ENCODE assay signal across 25 mouse cellular contexts in genomic region chr12:28135810-28136592, GRCm38 (mm10).
A peak's percentile ranks its signal among the peaks of the same experiment; 100 is the strongest.
DNase-seq lines count a peak whose midpoint lies in the region; ATAC-seq and TF ChIP-seq lines count a peak whose summit lies in the region.
"Had no signal": no experiment of that assay in that cellular context is flagged by ENCODE, and none has a peak within 500 bp of the region (broad histone marks: within the 10 kb centered on the region; RNA-seq: fewer than 3 reads in every experiment).

No protein-coding gene starts in this region.

- H3K4me1 ChIP-seq in kidney, postnatal 0 days (replicated peaks; ENCODE audit: insufficient read depth, low read length), result no peaks in the 10 kb centered on the region
- no peaks in the 10 kb centered on the region for H3K4me1 ChIP-seq in kidney, embryonic 15.5 days
- H3K4me1 ChIP-seq in midbrain, embryonic 14.5 days (ENCODE audit: control insufficient read depth, insufficient read depth, low read length), result peaks cover 4% of the 10 kb centered on the region; the same call in 1 of the 2 replicates
- H3K4me1 ChIP-seq: embryonic facial prominence, embryonic 13.5 days; intestine, embryonic 15.5 days; limb, embryonic 15.5 days; lung, embryonic 15.5 days had no signal

- ATAC-seq in kidney, postnatal 0 days (replicated peaks; ENCODE audit: low FRiP score, low read depth), result no peak
- no peak for ATAC-seq in kidney, embryonic 15.5 days (replicated peaks; ENCODE audit: low FRiP score)
- no peak for ATAC-seq in midbrain, embryonic 14.5 days (ENCODE audit: low FRiP score, low TSS enrichment)
- ATAC-seq: hindbrain, embryonic 16.5 days; intestine, embryonic 15.5 days had no signal

- DNase-seq in kidney, postnatal 0 days (ENCODE audit: low spot score), result no peak
- peak; percentile 3 for DNase-seq in right cerebral cortex, postnatal 4 days
- no peak for DNase-seq in right cerebral cortex, postnatal 36 days (ENCODE audit: low spot score in 2 of 2)
- peak; percentile 65 for DNase-seq in midbrain, embryonic 14.5 days
- DNase-seq in thymus, postnatal 36 days, result no peak
- DNase-seq in left cerebral cortex, adult 9 months (ENCODE audit: low spot score in 2 of 2), result no peak
- DNase-seq: adrenal gland, postnatal 36 days; cerebellum, adult 11-12 months; kidney, adult 8-10 months; kidney, postnatal 25 days; left cerebral cortex, postnatal 4 days; right cerebral cortex, adult 18-20 months; thymus, adult 2 months had no signal

- TF ChIP-seq CTCF in kidney, postnatal 0 days (IDR thresholded peaks at IDR 0.05; ENCODE audit: low read depth), result peak; percentile 18; the same call in 1 of the 2 replicates

- no peaks in the 10 kb centered on the region for H3K36me3 ChIP-seq in kidney, postnatal 0 days (ENCODE audit: insufficient read depth, low read length)
- H3K36me3 ChIP-seq in kidney, embryonic 15.5 days, result no peaks in the 10 kb centered on the region
- H3K36me3 ChIP-seq in midbrain, embryonic 14.5 days (ENCODE audit: control insufficient read depth, insufficient read depth, low read length), result no peaks in the 10 kb centered on the region
- H3K36me3 ChIP-seq: embryonic facial prominence, embryonic 13.5 days; heart, embryonic 10.5 days; intestine, embryonic 15.5 days; limb, embryonic 15.5 days; lung, embryonic 15.5 days had no signal

- H3K4me3 ChIP-seq in kidney, postnatal 0 days (replicated peaks; ENCODE audit: low read depth, low read length), result no peak overlapping the region
- H3K4me3 ChIP-seq in kidney, embryonic 15.5 days (replicated peaks), result no peak overlapping the region
- no peak overlapping the region for H3K4me3 ChIP-seq in midbrain, embryonic 14.5 days (replicated peaks; ENCODE audit: low read depth, low read length)
- H3K4me3 ChIP-seq: embryonic facial prominence, embryonic 13.5 days; erythroblast, embryonic 14.5 days; heart, embryonic 10.5 days; intestine, embryonic 15.5 days; left cerebral cortex, adult 2 months; limb, embryonic 15.5 days; lung, embryonic 15.5 days had no signal

- H3K27me3 ChIP-seq in kidney, postnatal 0 days (ENCODE audit: insufficient read depth, low read length), result no peaks in the 10 kb centered on the region
- H3K27me3 ChIP-seq in kidney, embryonic 15.5 days, result no peaks in the 10 kb centered on the region
- H3K27me3 ChIP-seq in midbrain, embryonic 14.5 days (ENCODE audit: control insufficient read depth, insufficient read depth, low read length), result no peaks in the 10 kb centered on the region
- H3K27me3 ChIP-seq: embryonic facial prominence, embryonic 13.5 days; intestine, embryonic 15.5 days; limb, embryonic 15.5 days; lung, embryonic 15.5 days had no signal

- no peak overlapping the region for H3K27ac ChIP-seq in kidney, postnatal 0 days
- no peak overlapping the region for H3K27ac ChIP-seq in kidney, embryonic 15.5 days
- peak overlapping the region; percentile 74 for H3K27ac ChIP-seq in midbrain, embryonic 14.5 days (replicated peaks; ENCODE audit: low read depth, low read length)
- H3K27ac ChIP-seq: embryonic facial prominence, embryonic 13.5 days; heart, embryonic 10.5 days; intestine, embryonic 15.5 days; left cerebral cortex, adult 2 months; limb, embryonic 15.5 days; liver, embryonic 14.5 days; lung, embryonic 15.5 days; macrophage; stomach, postnatal 0 days had no signal

- WGBS in kidney, postnatal 0 days, result 64% methylated on average over 4 of the region's 4 CpGs
- WGBS in kidney, embryonic 15.5 days, result 52% methylated on average over 4 of the region's 4 CpGs
- WGBS in midbrain, embryonic 14.5 days, result 47% methylated on average over 4 of the region's 4 CpGs

- H3K4me2 ChIP-seq in kidney, postnatal 0 days (ENCODE audit: low read length), result no peak overlapping the region
- no peak overlapping the region for H3K4me2 ChIP-seq in kidney, embryonic 15.5 days
- no peak overlapping the region for H3K4me2 ChIP-seq in midbrain, embryonic 14.5 days (ENCODE audit: low read length)
- H3K4me2 ChIP-seq: embryonic facial prominence, embryonic 13.5 days; intestine, embryonic 15.5 days; limb, embryonic 15.5 days; lung, embryonic 15.5 days had no signal

- no peaks in the 10 kb centered on the region for H3K9me3 ChIP-seq in kidney, postnatal 0 days (replicated peaks; ENCODE audit: low read length)
- no peaks in the 10 kb centered on the region for H3K9me3 ChIP-seq in kidney, embryonic 15.5 days (replicated peaks)
- no peaks in the 10 kb centered on the region for H3K9me3 ChIP-seq in midbrain, embryonic 14.5 days (ENCODE audit: control insufficient read depth, low read length)
- H3K9me3 ChIP-seq: embryonic facial prominence, embryonic 13.5 days; heart, embryonic 10.5 days; intestine, embryonic 15.5 days; limb, embryonic 15.5 days; lung, embryonic 15.5 days had no signal

- H3K9ac ChIP-seq in kidney, postnatal 0 days (ENCODE audit: low read depth, low read length), result no peak overlapping the region
- H3K9ac ChIP-seq in kidney, embryonic 15.5 days, result no peak overlapping the region
- no peak overlapping the region for H3K9ac ChIP-seq in midbrain, embryonic 14.5 days (replicated peaks; ENCODE audit: low read length)
- H3K9ac ChIP-seq: embryonic facial prominence, embryonic 13.5 days; intestine, embryonic 15.5 days; limb, embryonic 15.5 days; liver, embryonic 14.5 days; lung, embryonic 15.5 days had no signal

Comparison
In these comparisons a context has a peak if more than half of its experiments do, and no peak if none do; other contexts are left out.
1. DNase-seq: peak in right cerebral cortex, postnatal 4 days (single experiment) and midbrain, embryonic 14.5 days (single experiment); none in kidney, postnatal 0 days (single experiment), right cerebral cortex, postnatal 36 days (0 of 2), thymus, postnatal 36 days (0 of 2) and left cerebral cortex, adult 9 months (0 of 2).